Mouse (Mus musculus) cerebellum, adult 11 months (tissue): ENCODE data around the gene Gja3.
"Not testable (repeated sequence)": the region's sequence is repeated elsewhere in the genome, so short reads cannot be mapped to it uniquely, and the experiment has no call there.

ENCODE experiments used
- DNase-seq: peaks from one replicate; pipeline ENCODE4 v3.0.0; 2022

Gja3 gene

DNA sequence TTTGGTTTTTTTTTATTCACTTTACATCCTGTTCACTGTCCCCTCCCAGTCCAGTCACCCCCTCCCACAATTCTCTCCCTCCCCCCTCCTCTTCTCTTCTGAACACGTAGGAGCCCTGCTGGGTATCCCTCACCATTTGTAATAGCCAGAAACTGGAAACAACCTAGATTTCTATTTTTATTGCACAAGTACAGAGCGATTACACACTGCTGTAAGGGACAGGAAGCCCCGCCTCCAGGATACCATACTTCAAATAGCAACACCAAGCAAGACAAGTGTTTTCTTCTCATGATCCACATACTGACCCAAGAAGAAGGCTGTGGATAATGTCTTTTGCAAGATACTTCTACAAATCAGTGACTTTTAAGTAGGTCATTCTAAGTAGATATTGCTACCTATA, 25.1 kb downstream of the Gja3 start:
- DNase-seq = no peak

DNA sequence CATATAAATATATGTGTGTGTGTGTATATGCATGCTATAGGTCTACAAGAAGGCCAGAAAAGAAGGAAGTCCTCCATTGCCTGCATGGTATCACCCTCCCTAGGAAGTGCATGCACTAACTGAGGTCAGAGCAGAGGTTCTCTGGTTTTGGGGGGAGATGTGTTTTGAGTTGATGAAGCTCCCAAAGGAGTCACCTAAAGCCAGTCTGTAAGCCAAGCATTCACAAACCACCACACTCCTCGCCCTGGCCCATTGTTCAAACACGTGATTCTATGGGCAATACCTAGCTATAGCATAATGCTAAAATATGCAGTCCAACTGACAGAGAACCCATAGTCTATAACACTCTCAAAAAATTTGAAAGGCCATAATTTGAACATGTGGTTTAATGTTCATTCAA, 39.5 kb downstream of the Gja3 start:
- DNase-seq = no peak

DNA sequence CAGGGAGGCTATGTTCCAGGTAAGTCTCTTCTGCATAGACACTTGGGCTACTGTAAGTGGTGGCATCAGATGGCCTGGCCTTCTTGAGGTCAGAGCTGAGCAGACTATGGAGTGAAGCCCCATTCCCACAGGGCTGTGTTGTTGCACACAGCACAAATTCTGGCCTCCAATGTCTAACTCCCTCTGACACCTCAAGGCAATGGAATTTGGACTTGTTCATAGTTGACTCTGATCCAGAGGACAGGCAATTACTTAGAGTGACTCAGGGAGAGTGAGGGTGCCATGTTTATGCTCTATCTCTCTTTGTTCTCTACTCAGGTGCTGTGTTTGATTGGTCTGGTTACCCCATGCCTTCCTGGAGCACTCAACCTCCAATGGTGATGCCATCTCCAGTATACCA, 41.1 kb downstream of the Gja3 start:
- not testable (repeated sequence) for DNase-seq

DNA sequence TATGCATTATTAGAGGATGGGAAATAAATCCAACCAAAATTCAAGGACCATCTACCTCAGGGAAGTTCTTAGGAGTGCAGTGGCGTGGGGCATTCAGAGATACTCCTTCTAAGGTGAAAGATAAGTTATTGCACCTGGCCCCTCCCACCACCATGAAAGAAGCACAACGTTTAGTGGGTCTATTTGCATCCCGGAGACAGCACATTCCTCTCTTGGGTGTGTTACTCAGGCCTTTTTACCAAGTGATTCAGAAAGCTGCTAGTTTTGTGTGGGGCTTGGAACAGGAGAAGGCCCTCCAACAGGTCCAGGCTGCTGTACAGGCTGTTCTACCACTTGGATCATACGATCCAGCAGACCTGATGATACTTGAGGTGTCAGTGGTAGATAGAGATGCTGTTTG, 69.3 kb downstream of the Gja3 start:
- no peak for DNase-seq
